Mouse (Mus musculus): ENCODE results near the gene Elob. TPM values are rescaled to one million over a fixed set of nuclear protein-coding genes. Genes with fewer than 3 reads are reported as not detected.

The Elob gene
- polyA plus RNA-seq, 1 experiment from 2014 or later: 1,322 TPM

DNA sequence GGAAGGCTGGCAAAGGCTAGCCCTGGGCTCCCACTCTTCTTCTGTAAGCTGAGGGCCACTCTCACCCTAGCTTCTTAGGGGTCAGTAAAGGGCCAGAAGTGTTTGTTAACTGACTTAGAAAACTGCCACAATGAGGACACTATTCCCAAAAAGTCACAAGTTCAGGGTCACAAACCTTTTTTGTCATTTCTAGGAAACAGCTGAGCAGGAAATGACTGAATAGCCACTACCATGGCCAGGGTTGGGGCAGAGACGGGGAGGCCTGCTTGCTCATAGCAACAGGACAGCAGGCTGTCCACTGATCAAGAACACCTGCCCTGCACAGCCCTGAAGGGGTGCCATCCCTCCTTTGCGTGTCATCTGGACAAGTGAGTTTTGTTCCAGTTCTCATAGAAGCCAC lies 51.8 kb downstream of the Elob start:
- H3K27me3 ChIP-seq (ENCODE audit: control insufficient read depth, insufficient read depth, low read length): no peaks in the 10 kb centered on the region
- ATAC-seq (ENCODE audit: low read depth): no peak
- no peak overlapping the region for H3K4me3 ChIP-seq (ENCODE audit: low read depth, low read length)
- no peak overlapping the region for H3K27ac ChIP-seq (ENCODE audit: low read depth, low read length)
- H3K4me1 ChIP-seq (ENCODE audit: control insufficient read depth, insufficient read depth, low read length): no peaks in the 10 kb centered on the region
- H3K9me3 ChIP-seq (ENCODE audit: control insufficient read depth, low read length): no peaks in the 10 kb centered on the region
- WGBS: 91% methylated on average over 2 of the region's 2 CpGs
- H3K9ac ChIP-seq (replicated peaks; ENCODE audit: low read depth, low read length): no peak overlapping the region
- H3K36me3 ChIP-seq (ENCODE audit: control insufficient read depth, insufficient read depth, low read length): no peaks in the 10 kb centered on the region
- H3K4me2 ChIP-seq (ENCODE audit: low read depth, low read length): no peak overlapping the region

DNA sequence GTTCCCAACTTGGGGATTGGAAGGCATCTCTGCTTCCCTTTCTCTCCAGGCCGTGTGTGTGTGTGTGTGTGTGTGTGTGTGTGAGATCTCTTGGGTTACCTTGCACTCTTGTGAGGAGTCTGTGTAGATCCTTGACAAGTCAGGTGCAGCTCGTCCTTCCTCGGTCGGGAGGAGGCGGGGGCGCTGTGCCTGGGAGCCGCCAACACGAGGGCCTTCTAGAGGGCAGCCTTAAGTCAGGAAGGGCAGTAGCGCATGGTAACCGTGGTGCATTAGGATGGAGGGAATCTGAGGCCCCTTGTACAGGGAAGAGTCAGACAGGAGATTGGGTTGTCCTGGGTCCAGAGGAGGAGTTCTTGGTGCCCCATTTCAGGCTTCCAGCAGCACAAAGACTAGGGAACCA lies 52.7 kb downstream of the Elob start:
- Histone ChIP-seq H3K36me3 (ENCODE audit: control insufficient read depth, insufficient read depth, low read length) (no peaks in the 10 kb centered on the region), H3K9ac (replicated peaks; ENCODE audit: low read depth, low read length) (no peak overlapping the region), H3K27ac (ENCODE audit: low read depth, low read length) (no peak overlapping the region), H3K27me3 (ENCODE audit: control insufficient read depth, insufficient read depth, low read length) (no peaks in the 10 kb centered on the region), H3K9me3 (ENCODE audit: control insufficient read depth, low read length) (no peaks in the 10 kb centered on the region), H3K4me3 (ENCODE audit: low read depth, low read length) (no peak overlapping the region), H3K4me2 (ENCODE audit: low read depth, low read length) (no peak overlapping the region), H3K4me1 (ENCODE audit: control insufficient read depth, insufficient read depth, low read length) (no peaks in the 10 kb centered on the region)
- ATAC-seq (ENCODE audit: low read depth): no peak
- WGBS: 79% methylated on average over 10 of the region's 10 CpGs

Small RNA genes within 50 kb of the gene (microRNA-seq; reads per million reads assigned to microRNA genes)
- not detected for gene Mir5125

Other genes with a start within 250 kb of the Elob start
- 26.6 TPM in 2 replicates for gene Zfp13, start 229.6 kb downstream of the Elob start, polyA plus RNA-seq (2014; fragmentation: Nextera tagmentation; extraction: Ambion mirVana)
- not detected in 2 replicates for gene Zscan10, start 228.3 kb downstream of the Elob start, polyA plus RNA-seq (2014; fragmentation: Nextera tagmentation; extraction: Ambion mirVana)
- gene Mmp25, start 183.9 kb downstream of the Elob start, polyA plus RNA-seq (2014; fragmentation: Nextera tagmentation; extraction: Ambion mirVana): 0.80 and 2.3 TPM in 2 replicates
- 0.29 TPM in 1 of 2 replicates, not detected in the other for gene Bicdl2, start 168.6 kb downstream of the Elob start, polyA plus RNA-seq (2014; fragmentation: Nextera tagmentation; extraction: Ambion mirVana)
- gene Hcfc1r1, start 155.5 kb downstream of the Elob start, polyA plus RNA-seq (2014; fragmentation: Nextera tagmentation; extraction: Ambion mirVana): 132 and 147 TPM in 2 replicates
- 42.1 and 43.0 TPM in 2 replicates for gene Thoc6, start 155.3 kb downstream of the Elob start, polyA plus RNA-seq (2014; fragmentation: Nextera tagmentation; extraction: Ambion mirVana)
- 2.6 and 3.8 TPM in 2 replicates for gene Tnfrsf12a, start 151.7 kb downstream of the Elob start, polyA plus RNA-seq (2014; fragmentation: Nextera tagmentation; extraction: Ambion mirVana)
- not detected in 2 replicates for gene Cldn6, start 149.9 kb downstream of the Elob start, polyA plus RNA-seq (2014; fragmentation: Nextera tagmentation; extraction: Ambion mirVana)
- 0.70 and 1.4 TPM in 2 replicates for gene Cldn9, start 145.1 kb downstream of the Elob start, polyA plus RNA-seq (2014; fragmentation: Nextera tagmentation; extraction: Ambion mirVana)
- 0.21 and 0.52 TPM in 2 replicates for gene 1520401A03Rik, start 106.4 kb downstream of the Elob start, polyA plus RNA-seq (2014; fragmentation: Nextera tagmentation; extraction: Ambion mirVana)
- gene Pkmyt1, start 102.8 kb downstream of the Elob start, polyA plus RNA-seq (2014; fragmentation: Nextera tagmentation; extraction: Ambion mirVana): 13.0 and 14.3 TPM in 2 replicates
- 49.6 and 51.4 TPM in 2 replicates for gene Paqr4, start 88.3 kb downstream of the Elob start, polyA plus RNA-seq (2014; fragmentation: Nextera tagmentation; extraction: Ambion mirVana)
- 0.93 and 1.2 TPM in 2 replicates for gene Kremen2, start 83.3 kb downstream of the Elob start, polyA plus RNA-seq (2014; fragmentation: Nextera tagmentation; extraction: Ambion mirVana)
- 192 and 216 TPM in 2 replicates for gene Flywch1, start 57.5 kb downstream of the Elob start, polyA plus RNA-seq (2014; fragmentation: Nextera tagmentation; extraction: Ambion mirVana)
- gene Flywch2, start 43.1 kb downstream of the Elob start, polyA plus RNA-seq (2014; fragmentation: Nextera tagmentation; extraction: Ambion mirVana): 69.9 and 96.5 TPM in 2 replicates
- 471 and 524 TPM in 2 replicates for gene Srrm2, start 38.6 kb downstream of the Elob start, polyA plus RNA-seq (2014; fragmentation: Nextera tagmentation; extraction: Ambion mirVana)
- gene Prss33, start 6.9 kb upstream of the Elob start, polyA plus RNA-seq (2014; fragmentation: Nextera tagmentation; extraction: Ambion mirVana): not detected in 2 replicates
- gene Prss32, start 14.7 kb upstream of the Elob start, polyA plus RNA-seq (2014; fragmentation: Nextera tagmentation; extraction: Ambion mirVana): not detected in 2 replicates
- 0.68 and 0.96 TPM in 2 replicates for gene Prss41, start 15.0 kb upstream of the Elob start, polyA plus RNA-seq (2014; fragmentation: Nextera tagmentation; extraction: Ambion mirVana)
- gene Prss21, start 38.9 kb upstream of the Elob start, polyA plus RNA-seq (2014; fragmentation: Nextera tagmentation; extraction: Ambion mirVana): not detected in 2 replicates
- not detected in 2 replicates for gene Dcpp1, start 51.7 kb upstream of the Elob start, polyA plus RNA-seq (2014; fragmentation: Nextera tagmentation; extraction: Ambion mirVana)
- gene Dcpp2, start 51.7 kb upstream of the Elob start, polyA plus RNA-seq (2014; fragmentation: Nextera tagmentation; extraction: Ambion mirVana): not detected in 2 replicates
- not detected in 2 replicates for gene Dcpp3, start 88.3 kb upstream of the Elob start, polyA plus RNA-seq (2014; fragmentation: Nextera tagmentation; extraction: Ambion mirVana)
- not detected in 2 replicates for gene Sbp, start 112.5 kb upstream of the Elob start, polyA plus RNA-seq (2014; fragmentation: Nextera tagmentation; extraction: Ambion mirVana)
- not detected in 2 replicates for gene Sbpl, start 126.1 kb upstream of the Elob start, polyA plus RNA-seq (2014; fragmentation: Nextera tagmentation; extraction: Ambion mirVana)
- 0.31 TPM in 1 of 2 replicates, not detected in the other for gene Prss30, start 151.4 kb upstream of the Elob start, polyA plus RNA-seq (2014; fragmentation: Nextera tagmentation; extraction: Ambion mirVana)
- not detected in 2 replicates for gene Prss22, start 169.0 kb upstream of the Elob start, polyA plus RNA-seq (2014; fragmentation: Nextera tagmentation; extraction: Ambion mirVana)
- 0.16 and 0.21 TPM in 2 replicates for gene Prss27, start 209.0 kb upstream of the Elob start, polyA plus RNA-seq (2014; fragmentation: Nextera tagmentation; extraction: Ambion mirVana)
- 70.3 and 79.2 TPM in 2 replicates for gene Kctd5, start 244.3 kb upstream of the Elob start, polyA plus RNA-seq (2014; fragmentation: Nextera tagmentation; extraction: Ambion mirVana)